Mouse (Mus musculus): Measurements from ENCODE around the gene Moap1. TPM values are rescaled to one million over a fixed set of nuclear protein-coding genes. Genes with fewer than 3 reads are reported as not detected.

Moap1 gene
- polyA plus RNA-seq, 1 experiment = 11.0 TPM

DNA sequence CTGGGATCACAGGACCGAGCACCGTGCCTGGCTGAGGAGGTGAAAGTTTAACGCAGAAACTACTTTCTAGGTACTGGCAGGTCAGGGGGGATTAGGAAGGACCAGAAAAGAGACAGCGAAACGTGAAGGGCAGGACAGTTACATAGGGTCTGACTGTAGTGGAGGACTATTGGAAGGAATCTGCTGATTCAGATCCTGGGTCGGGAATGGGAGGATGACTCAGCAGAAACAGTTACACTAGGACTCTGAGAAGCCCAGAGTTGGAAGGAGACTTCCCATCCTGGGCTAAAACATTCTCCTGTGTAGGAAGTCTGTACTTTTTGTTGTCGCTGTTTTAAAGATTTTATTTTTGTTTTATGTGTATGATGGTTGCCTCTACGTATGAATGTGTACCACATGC lies 28.1 kb upstream of the Moap1 start:
- Histone ChIP-seq H3K4me3 (ENCODE audit: insufficient read depth, low read length) (no peak overlapping the region), H3K27ac (ENCODE audit: insufficient read depth, low read length) (no peak overlapping the region), H3K4me1 (ENCODE audit: control insufficient read depth, insufficient read depth, low read length) (no peaks in the 10 kb centered on the region)
- TF ChIP-seq CTCF (IDR thresholded peaks at IDR 0.05; ENCODE audit: extremely low read depth, insufficient read depth, low read length) (no peak), POLR2A (IDR thresholded peaks at IDR 0.05; ENCODE audit: extremely low read depth, insufficient read depth, low read length) (no peak)

GRCm38 (mm10) chr12:102769000-102769399 lies 25.5 kb upstream of the Moap1 start:
- no peaks in the 10 kb centered on the region for H3K4me1 ChIP-seq (ENCODE audit: control insufficient read depth, insufficient read depth, low read length)
- no peak overlapping the region for H3K27ac ChIP-seq (ENCODE audit: insufficient read depth, low read length)
- TF ChIP-seq POLR2A (IDR thresholded peaks at IDR 0.05; ENCODE audit: extremely low read depth, insufficient read depth, low read length) (no peak), CTCF (IDR thresholded peaks at IDR 0.05; ENCODE audit: extremely low read depth, insufficient read depth, low read length) (no peak)
- no peak overlapping the region for H3K4me3 ChIP-seq (ENCODE audit: insufficient read depth, low read length)

- TF ChIP-seq POLR2A (IDR thresholded peaks at IDR 0.05; ENCODE audit: extremely low read depth, insufficient read depth, low read length) = no peak
- no peak for TF ChIP-seq CTCF (IDR thresholded peaks at IDR 0.05; ENCODE audit: extremely low read depth, insufficient read depth, low read length)
- Histone ChIP-seq H3K27ac (ENCODE audit: insufficient read depth, low read length) (no peak overlapping the region), H3K4me3 (ENCODE audit: insufficient read depth, low read length) (no peak overlapping the region), H3K4me1 (ENCODE audit: control insufficient read depth, insufficient read depth, low read length) (no peaks in the 10 kb centered on the region; the same call in 1 of the 2 replicates)
Observed at GRCm38 (mm10) chr12:102763696-102764095, 20.2 kb upstream of the Moap1 start.

GRCm38 (mm10) chr12:102761668-102762067 lies 18.2 kb upstream of the Moap1 start:
- TF ChIP-seq CTCF (IDR thresholded peaks at IDR 0.05; ENCODE audit: extremely low read depth, insufficient read depth, low read length) = no peak
- TF ChIP-seq POLR2A (IDR thresholded peaks at IDR 0.05; ENCODE audit: extremely low read depth, insufficient read depth, low read length) = no peak
- Histone ChIP-seq H3K4me3 (ENCODE audit: insufficient read depth, low read length) (no peak overlapping the region), H3K4me1 (ENCODE audit: control insufficient read depth, insufficient read depth, low read length) (no peaks in the 10 kb centered on the region; the same call in 1 of the 2 replicates), H3K27ac (ENCODE audit: insufficient read depth, low read length) (no peak overlapping the region)

GRCm38 (mm10) chr12:102758936-102759335 lies 15.5 kb upstream of the Moap1 start:
- H3K4me3 ChIP-seq (ENCODE audit: insufficient read depth, low read length) = peak overlapping the region; percentile 91
- no peak overlapping the region for H3K27ac ChIP-seq (ENCODE audit: insufficient read depth, low read length)
- no peaks in the 10 kb centered on the region; the same call in 1 of the 2 replicates for H3K4me1 ChIP-seq (ENCODE audit: control insufficient read depth, insufficient read depth, low read length)
- no peak for TF ChIP-seq POLR2A (IDR thresholded peaks at IDR 0.05; ENCODE audit: extremely low read depth, insufficient read depth, low read length)
- no peak for TF ChIP-seq CTCF (IDR thresholded peaks at IDR 0.05; ENCODE audit: extremely low read depth, insufficient read depth, low read length)

- Histone ChIP-seq H3K4me3 (ENCODE audit: insufficient read depth, low read length) (peak within 1 kb of the TSS; percentile 91), H3K4me1 (ENCODE audit: control insufficient read depth, insufficient read depth, low read length) (no peaks in the 10 kb centered on the region; the same call in 1 of the 2 replicates), H3K27ac (ENCODE audit: insufficient read depth, low read length) (peak within 1 kb of the TSS; percentile 53)
- no peak for TF ChIP-seq POLR2A (IDR thresholded peaks at IDR 0.05; ENCODE audit: extremely low read depth, insufficient read depth, low read length)
- no peak for TF ChIP-seq CTCF (IDR thresholded peaks at IDR 0.05; ENCODE audit: extremely low read depth, insufficient read depth, low read length)
Observed at GRCm38 (mm10) chr12:102758403-102758756, 14.9 kb upstream of the Moap1 start, which contains the start of gene Gm20604. Gene Gm20604 (minus strand): TSS chr12:102758672.

- TF ChIP-seq CTCF (IDR thresholded peaks at IDR 0.05; ENCODE audit: extremely low read depth, insufficient read depth, low read length) = no peak
- TF ChIP-seq POLR2A (IDR thresholded peaks at IDR 0.05; ENCODE audit: extremely low read depth, insufficient read depth, low read length) = no peak; the same call in 1 of the 2 replicates
- H3K27ac ChIP-seq (ENCODE audit: insufficient read depth, low read length) = peak within 1 kb of the TSS; percentile 53
- peak within 1 kb of the TSS; percentile 91 for H3K4me3 ChIP-seq (ENCODE audit: insufficient read depth, low read length)
- H3K4me1 ChIP-seq (ENCODE audit: control insufficient read depth, insufficient read depth, low read length) = no peaks in the 10 kb centered on the region; the same call in 1 of the 2 replicates
Observed at GRCm38 (mm10) chr12:102757689-102758402, 14.4 kb upstream of the Moap1 start, which contains the start of the genes Gm28051, Gon7 and Ubr7. Gene Gm28051 (minus strand): TSS chr12:102757765. Gene Gon7 (minus strand): TSS chr12:102757803. Gene Ubr7 (plus strand): TSS chr12:102757967.

- H3K27ac ChIP-seq (ENCODE audit: insufficient read depth, low read length) = peak overlapping the region; percentile 26; the same call in 1 of the 2 replicates
- peak overlapping the region; percentile 91 for H3K4me3 ChIP-seq (ENCODE audit: insufficient read depth, low read length)
- TF ChIP-seq CTCF (IDR thresholded peaks at IDR 0.05; ENCODE audit: extremely low read depth, insufficient read depth, low read length) (no peak), POLR2A (IDR thresholded peaks at IDR 0.05; ENCODE audit: extremely low read depth, insufficient read depth, low read length) (0 out of 2 replicates have a peak, but pooled peaks have one; percentile 67)
- H3K4me1 ChIP-seq (ENCODE audit: control insufficient read depth, insufficient read depth, low read length) = no peaks in the 10 kb centered on the region; the same call in 1 of the 2 replicates
Observed at GRCm38 (mm10) chr12:102757055-102757688, 13.7 kb upstream of the Moap1 start.

DNA sequence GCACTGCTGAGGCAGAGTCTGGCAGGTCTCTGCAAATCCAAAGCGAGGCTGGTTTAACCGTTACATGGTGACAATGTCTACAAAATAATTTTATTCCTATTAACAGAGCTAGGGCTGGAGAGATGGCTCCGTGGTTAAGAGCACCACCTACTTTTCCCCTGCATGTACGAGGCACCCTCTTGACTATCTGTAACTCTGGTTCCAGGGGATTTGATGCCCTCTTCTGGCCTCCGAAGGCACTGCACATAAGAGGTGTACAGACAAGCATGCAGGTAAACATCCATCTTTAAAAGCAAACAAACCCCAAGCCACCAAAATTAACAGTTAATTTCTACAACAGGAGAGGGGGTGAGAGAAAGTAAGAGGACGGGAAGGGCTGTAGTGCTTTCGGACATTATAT lies 12.8 kb upstream of the Moap1 start:
- H3K4me3 ChIP-seq (ENCODE audit: insufficient read depth, low read length) = no peak overlapping the region
- no peaks in the 10 kb centered on the region; the same call in 1 of the 2 replicates for H3K4me1 ChIP-seq (ENCODE audit: control insufficient read depth, insufficient read depth, low read length)

More for the DNA sequence above, 12.8 kb upstream of the Moap1 start:
- H3K27ac ChIP-seq (ENCODE audit: insufficient read depth, low read length) = no peak overlapping the region
- TF ChIP-seq CTCF (IDR thresholded peaks at IDR 0.05; ENCODE audit: extremely low read depth, insufficient read depth, low read length) (peak; percentile 31), POLR2A (IDR thresholded peaks at IDR 0.05; ENCODE audit: extremely low read depth, insufficient read depth, low read length) (no peak)

All from cortical plate, adult 2 months (tissue).